Mouse (Mus musculus): ENCODE measurements around the gene B3galt1.

DNA sequence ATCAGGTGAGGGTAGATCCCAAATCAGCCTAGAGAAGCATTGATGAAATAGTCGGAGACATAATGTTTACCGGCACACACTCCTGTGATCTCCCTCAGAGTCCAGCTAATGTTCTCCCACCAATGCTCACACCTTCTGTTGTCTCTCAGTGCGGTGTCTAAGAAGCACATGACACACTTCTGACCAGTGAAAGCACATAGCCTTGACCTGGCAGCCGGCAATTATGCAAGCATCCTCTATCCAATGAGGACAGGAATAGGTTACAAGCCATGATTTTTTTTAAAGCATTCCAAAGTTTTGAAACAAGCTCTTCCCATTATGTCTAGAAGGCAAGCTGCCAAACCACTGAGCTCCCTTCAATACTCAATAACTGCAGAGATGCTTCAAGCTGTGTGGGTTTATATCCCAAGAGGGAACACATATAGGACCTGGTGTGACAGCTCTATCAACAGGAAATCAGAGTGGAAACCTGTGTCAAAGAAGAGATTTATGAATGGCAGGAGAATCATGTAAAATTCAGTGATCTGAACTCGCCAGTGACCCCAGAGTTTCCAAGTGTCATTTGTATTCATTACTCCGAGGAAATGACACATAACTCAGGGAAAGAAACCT, 456.0 kb downstream of the B3galt1 start:
- no peak for TF ChIP-seq CTCF (IDR thresholded peaks at IDR 0.05; ENCODE audit: extremely low read depth, insufficient read depth, insufficient read length, insufficient replicate concordance)
- no peak for TF ChIP-seq POLR2A (IDR thresholded peaks at IDR 0.05; ENCODE audit: low read depth, low read length)

Data from spleen, adult 2 months (tissue).